Mouse (Mus musculus): ENCODE measurements around the gene Sbk2.

Gene Sbk2

DNA sequence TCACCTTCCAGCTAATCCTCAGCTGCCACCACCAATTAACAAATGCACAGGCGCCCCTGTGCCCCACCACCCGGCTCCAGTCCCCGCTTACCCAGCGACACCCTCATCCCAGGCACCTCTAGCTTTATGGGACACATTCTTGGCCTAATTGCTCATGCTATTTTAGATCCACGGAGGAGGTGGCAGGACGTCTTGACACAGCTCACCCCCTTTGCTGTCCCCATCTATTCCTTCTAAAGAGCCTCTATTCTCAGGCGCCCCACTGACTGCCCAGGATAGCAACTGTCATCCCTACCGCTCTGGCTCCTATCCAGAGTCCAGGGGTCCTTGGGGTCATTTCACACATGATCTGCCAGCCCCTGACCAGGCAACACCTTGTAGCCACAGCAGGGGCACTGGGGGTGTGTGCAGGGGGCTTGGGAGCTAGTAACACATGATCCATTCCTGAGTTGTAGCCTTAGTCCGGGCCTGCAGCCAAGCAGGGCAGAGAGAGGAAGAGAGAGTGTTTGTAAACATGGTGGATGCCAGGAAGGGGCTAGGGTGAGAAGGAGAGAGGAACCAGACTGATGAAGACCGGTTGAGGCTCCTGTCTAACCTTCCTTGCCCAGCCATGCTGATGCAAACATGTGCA is 10.3 kb downstream of the Sbk2 start:
- peak in 1 of 2 experiments; percentile 33 for DNase-seq (ENCODE audit: low spot score in 2 of 2)

DNA sequence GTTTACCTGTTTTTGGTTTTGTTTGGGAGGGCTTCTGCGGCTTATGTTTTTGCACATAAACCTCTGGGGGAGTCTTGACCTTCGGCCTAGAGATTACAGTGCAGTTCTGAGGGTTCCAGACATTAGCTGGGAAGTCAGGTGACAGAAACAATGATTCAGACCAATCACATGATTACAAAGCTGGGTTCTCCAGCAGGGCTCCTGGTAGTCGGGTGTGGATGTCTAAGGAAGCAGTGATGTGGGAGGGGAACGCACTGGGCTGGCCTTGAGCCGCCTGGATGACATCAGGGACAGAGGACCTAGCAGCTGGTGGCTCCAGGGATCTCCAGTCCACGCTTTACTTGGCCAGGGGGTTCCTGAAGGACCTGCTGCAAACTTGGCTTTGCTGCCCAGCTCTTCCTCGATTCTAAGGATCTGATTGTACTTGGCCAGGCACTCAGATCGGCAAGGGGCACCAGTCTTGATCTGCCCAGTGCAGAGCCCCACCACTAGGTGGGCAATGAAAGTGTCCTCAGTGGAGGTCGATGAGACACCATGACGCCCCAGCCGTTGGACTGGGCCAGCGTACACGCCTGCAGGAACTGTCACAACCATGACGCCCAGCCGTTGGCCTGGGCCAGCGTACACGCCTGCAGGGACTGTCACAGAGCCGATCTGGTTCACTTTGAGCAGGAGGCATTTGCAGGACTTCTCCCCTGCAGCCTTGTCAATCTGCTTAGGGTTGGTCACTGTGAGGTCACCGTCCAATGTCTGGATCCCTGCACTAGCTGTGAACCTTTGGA is 13.5 kb downstream of the Sbk2 start:
- DNase-seq (ENCODE audit: low spot score in 2 of 2), result peak; percentile 61 to 69

DNA sequence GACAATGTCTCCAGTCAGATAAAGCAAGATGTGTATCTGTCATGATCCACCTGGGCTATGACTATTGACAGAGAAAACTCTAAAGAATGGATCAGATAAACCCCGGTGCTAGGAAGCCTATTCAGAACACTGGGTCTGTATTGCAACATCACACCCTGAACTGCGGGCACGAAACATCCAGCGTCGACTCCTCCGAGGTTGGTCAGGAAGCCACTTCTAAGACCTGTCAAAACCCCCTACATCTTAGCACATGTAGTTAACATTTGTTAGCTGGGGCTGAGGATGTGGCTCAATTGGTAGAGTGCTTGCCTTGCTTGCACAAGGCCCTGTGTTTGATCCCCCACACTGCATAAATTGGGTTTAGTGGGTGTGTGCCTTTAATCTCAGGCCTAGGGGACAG is 15.8 kb downstream of the Sbk2 start:
- DNase-seq (ENCODE audit: low spot score in 2 of 2), result no peak

DNA sequence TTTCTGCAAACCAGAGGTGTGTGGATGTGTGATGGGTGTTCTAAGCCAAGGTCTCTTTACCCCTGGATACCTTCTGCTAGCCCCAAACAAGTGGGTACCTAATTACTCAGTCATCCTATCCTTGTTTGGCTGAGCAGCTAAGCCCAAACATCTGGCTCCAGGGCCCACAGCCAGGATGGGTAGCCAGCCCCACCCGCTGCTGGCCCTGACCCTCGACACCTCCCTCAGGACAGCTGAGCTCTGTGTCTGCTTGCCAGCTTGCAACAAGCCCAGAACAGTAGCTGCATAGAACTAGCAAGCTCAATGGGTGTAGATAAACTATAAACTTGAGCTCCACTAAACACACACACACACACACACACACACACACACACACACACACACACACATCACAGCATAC is 16.4 kb downstream of the Sbk2 start:
- peak; percentile 53 to 80 for DNase-seq (ENCODE audit: low spot score in 2 of 2)

DNA sequence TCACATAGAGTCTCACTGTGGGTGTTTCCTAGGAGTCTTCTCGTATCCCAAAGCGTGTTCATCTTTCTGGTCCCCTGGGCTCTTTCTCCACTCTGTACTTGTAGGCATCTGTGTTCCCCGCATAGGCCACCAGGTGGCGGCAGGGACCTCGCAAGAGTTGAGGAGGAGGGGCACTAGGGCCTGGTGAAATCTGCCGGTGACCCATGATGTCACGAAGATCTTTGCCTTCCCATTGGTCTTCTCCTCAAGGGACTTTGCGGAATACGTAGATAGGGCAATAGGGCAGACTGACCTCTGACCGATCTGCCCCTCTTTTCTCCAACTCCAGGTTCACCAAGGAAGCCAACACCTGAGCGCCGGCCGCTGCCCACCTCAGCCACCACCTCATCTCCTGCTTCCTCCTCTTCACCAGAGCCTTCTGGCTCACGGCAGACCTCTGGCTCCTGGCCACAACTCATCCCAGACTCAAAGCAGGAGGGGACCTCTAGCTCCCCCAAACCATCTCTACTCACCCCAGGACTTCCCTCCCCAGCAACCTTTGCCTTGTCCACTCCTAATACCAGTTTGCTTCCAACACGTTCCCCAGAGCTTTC is 20.9 kb downstream of the Sbk2 start:
- DNase-seq (ENCODE audit: low spot score in 2 of 2), result peak; percentile 91 to 94

DNA sequence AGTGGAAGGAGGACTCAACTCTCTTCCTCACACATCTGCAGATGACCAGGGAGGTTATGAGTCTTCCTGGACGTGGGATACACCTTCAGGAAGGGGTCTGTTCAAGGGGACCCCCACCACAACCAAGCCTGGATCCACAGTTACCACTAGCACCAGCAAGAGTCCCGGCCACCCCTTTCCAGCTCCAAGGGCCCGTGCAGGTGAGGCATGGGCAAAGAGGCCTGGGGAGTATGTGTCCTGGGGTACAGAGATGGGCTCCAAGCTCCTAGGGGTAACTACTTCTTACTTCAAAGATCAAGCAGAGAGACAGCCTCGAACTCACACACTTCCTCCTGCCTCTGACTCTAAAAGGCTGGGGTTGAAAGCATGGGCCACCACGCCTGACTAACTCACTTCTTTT is 21.5 kb downstream of the Sbk2 start:
- DNase-seq (ENCODE audit: low spot score in 2 of 2), result no peak

DNA sequence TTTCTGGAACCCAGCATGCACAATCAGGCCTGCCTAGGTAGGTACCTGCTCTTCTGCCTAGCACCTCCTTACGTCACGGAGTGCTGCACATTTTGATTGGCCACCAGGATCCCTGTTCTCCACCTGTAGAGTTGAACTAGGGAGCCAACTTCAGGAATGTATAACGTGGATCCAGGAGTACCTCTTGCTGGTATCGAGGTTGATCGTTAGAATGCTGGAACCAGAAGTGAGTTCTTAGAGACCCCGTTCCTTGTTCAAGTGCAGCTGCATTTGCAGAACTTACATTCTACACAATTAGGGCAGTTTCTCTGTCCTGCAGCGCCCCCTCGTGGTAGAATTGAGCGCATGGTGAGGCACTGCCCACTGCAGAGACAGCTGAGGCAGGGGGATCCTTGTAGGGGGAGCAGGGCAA is 24.1 kb downstream of the Sbk2 start:
- DNase-seq (ENCODE audit: low spot score in 2 of 2), result peak; percentile 66 to 81

DNA sequence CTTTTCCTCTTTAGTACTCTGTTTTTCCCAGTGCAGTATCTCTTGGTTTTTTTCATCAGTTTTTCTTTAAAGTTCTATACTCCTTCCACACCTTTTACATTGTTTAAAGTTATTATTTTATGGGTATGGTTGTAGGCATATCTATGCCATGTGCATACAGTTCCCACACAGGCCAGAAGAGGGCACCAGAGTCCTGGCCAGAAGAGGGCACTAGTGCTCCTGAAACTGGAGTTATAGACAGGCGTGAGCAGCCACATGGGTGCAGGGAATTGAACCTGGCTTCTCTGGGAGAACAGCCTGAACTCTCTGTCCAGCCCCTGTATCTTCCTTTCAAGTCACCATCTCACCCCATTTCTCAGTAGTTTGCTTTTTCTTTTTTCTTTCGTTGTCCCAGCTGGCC is 25.8 kb downstream of the Sbk2 start:
- peak in 1 of 2 experiments; percentile 67 for DNase-seq (ENCODE audit: low spot score in 2 of 2)

DNA sequence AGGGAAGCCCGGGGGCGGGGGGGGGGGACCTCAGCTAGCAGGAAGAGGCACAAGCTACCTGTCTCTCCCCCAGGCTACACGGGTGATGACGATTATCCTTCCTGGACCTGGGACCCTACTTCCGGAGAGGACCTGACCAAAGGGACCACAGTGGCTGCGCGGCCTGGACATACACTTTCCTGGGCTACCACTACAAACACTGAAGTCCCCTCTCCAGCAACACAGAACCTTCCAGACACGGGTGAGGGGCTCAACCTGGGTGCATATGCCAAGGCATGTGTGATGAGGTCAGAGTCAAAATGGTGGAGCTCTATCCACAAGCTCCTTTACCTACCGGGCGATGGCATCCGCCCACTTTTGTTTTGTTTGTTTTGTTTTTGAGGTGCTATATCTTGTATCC is 26.8 kb downstream of the Sbk2 start:
- DNase-seq (ENCODE audit: low spot score in 2 of 2), result no peak

DNA sequence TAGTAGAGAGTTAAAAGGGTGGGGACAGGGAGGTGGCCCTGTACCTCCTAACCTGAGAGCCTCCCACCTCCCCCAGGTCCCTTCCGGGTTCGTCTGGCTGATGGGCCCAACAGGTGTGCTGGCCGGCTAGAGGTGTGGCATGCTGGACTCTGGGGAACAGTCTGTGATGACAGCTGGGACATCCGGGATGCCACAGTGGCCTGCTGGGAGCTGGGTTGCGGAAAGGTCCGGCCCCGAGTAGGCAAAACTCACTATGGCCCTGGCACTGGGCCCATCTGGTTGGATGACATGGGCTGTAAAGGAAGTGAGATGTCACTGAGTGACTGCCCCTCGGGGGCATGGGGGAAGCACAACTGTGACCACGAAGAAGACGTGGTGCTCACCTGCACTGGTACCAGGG is 27.4 kb downstream of the Sbk2 start:
- DNase-seq (ENCODE audit: low spot score in 2 of 2), result no peak

DNA sequence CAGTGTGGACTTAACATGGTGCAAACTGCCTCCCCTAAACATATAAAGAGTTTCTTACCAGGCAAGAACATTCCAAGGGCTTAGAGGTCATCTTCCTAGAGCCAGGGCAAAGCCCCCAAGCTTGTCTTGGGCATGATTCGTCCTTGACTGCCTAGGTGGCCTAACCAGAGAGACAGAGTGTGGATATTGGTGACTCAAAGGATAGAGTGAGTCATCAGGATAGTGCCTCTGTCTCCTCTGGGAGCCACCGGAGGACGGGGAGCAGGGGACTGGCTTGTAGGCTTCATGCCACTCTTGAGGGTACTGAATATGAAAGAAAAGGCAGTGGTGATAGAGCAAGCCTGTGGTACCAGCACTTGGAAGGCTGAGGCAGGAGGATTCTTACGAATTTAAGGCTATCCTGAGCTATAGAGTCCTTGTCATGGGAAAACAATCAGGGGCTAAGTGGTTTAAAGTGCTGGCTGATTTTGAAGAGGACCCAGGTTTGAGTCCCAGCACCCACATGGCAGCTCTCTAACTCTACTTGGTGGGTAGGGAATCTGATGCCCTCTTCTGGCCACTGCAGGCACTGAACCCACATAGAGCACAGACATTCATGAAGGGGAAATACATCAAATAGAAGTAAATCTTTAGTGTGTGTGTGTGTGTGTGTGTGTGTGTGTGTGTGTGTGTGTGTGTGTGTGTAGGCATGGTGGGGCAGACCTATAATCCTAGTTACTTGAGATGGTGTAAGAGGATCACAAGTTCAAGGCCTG is 29.9 kb downstream of the Sbk2 start:
- no peak for DNase-seq (ENCODE audit: low spot score in 2 of 2)

DNA sequence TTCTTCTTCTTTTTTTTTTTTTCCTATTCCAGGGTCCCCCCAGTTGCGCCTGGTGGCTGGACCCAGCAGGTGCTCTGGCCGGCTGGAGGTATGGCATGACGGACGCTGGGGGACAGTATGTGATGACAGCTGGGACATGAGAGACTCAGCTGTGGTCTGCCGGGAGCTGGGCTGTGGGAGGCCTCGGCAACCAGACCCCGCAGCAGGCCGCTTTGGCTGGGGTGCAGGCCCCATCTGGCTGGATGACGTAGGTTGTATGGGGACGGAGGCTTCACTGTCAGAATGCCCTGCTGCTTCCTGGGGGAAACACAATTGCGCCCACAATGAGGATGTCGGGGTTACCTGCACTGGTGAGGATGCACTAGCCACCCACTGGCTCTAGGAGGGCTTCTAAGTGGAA is 31.1 kb downstream of the Sbk2 start:
- DNase-seq (ENCODE audit: low spot score in 2 of 2), result no peak

DNA sequence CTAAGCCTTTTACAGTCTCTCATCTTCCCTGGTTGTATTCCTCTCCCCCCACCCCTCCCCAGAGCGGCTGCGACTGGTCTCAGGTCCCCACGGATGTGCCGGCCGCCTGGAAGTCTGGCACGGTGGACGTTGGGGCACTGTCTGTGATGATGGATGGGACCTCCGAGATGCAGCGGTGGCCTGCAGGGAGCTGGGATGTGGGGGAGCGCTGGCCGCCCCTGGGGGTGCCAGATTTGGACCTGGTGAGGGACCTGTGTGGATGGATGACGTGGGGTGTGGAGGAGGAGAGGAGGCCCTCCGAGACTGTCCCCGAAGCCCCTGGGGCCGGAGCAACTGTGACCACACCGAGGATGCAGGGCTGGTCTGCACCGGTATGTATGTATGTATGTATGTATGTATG is 35.9 kb downstream of the Sbk2 start:
- DNase-seq (ENCODE audit: low spot score in 2 of 2), result no peak

DNA sequence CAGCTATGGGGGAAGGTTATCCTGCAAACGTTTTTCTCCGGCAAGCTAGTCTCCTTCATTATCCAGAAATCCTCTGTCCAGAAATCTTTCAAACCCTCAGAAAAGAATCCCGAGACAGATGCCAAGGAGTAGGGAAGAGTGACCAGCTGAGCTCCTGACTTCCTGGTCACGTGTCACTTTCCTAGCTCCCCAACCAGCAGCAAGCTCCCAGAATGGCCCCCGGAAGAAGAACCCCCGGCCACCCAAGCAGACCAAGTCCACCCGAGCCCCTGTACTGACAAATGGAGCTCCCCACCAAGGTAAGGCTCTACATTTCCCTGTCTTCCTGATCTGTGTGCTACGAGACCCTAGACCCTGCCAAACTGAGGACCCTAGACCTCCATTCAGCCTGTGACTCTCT is 36.5 kb downstream of the Sbk2 start:
- no peak for DNase-seq (ENCODE audit: low spot score in 2 of 2)

DNA sequence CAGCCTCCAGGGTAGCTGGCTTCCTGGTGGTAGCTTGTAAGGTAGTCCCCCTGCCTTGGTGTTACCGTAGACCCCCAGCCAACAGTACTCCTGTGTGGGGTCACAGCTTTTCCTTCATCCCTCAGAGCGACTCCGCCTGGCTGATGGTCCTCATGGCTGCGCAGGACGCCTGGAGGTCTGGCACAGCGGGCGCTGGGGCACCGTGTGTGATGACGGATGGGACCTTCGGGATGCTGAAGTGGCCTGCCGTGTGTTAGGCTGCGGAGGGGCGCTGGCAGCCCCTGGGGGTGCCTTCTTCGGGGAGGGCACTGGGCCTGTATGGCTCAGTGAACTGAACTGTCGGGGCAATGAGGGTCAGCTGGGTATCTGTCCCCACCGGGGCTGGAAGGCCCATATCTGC is 37.4 kb downstream of the Sbk2 start:
- DNase-seq (ENCODE audit: low spot score in 2 of 2), result no peak

DNA sequence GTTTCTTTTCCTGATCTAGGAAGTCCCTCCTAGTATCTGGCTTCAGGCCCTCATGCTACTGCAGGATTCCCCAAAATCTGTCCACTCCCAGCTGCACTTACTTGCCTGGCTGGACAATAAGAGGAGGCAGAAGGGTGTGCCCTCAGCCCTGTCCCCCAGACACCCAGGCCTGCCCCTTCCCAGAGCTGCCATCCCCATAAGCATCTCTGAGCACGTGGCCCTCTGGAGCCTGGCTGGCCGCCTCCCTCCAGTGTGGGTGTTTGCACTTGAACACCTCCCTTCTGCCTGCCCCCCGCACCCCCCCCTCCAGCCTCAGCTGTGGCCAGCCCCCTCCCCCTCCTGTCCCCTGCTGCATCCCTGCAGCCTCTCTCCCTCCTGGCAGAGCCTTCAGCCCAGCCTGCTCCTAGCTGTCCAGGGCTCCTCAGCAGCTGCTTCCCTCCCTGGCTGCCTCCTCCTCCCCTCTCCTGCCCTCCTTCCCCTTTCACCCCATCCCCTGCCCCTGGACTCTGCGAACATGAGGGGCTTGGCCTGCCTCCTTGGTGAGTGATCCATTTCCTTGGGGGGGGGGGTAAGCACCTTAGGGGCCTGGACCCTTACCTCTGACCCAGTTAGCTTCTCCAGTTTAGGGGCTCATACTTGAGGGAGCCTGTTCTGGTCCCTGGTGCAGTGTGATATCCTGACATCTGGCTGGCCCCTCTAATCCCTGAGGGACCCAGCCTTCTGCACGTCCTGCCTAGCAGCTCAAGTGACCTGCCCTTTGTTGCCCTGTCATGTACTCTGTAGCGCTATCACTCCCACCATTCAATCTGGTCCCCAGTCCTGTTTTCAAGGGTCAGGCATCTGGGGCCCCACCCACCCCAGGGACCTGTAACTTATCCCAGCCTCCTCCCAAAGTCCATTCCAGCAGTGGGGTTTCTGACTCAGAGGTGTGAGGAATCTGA is 38.5 kb downstream of the Sbk2 start, which contains the start of gene Ssc5d:
TSS of gene Ssc5d (plus strand) at position 345 of the 941 bp plus-strand sequence.
- peak; percentile 66 to 67 for DNase-seq (ENCODE audit: low spot score in 2 of 2)

DNA sequence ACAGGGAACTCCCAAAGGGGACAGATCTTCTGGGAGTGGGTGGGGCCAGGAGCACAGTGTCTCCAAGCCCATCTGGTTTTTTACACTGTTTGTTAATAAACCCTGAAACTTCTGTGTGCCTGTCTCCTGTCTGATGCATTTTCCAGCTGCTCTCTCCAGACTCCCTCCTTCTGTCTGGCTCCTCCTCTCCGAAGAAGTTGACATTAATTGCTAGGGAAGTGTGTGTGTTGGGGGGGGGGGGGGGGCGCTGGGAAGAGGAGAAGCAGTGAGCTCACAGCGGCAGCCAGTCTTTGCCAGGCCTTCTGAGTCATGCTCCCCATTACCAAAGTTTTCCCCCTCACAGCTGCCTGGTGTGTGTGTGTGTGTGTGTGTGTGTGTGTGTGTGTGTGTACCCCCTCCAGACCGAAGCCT is 39.3 kb downstream of the Sbk2 start:
- DNase-seq (ENCODE audit: low spot score in 2 of 2), result peak; percentile 78 to 81

DNA sequence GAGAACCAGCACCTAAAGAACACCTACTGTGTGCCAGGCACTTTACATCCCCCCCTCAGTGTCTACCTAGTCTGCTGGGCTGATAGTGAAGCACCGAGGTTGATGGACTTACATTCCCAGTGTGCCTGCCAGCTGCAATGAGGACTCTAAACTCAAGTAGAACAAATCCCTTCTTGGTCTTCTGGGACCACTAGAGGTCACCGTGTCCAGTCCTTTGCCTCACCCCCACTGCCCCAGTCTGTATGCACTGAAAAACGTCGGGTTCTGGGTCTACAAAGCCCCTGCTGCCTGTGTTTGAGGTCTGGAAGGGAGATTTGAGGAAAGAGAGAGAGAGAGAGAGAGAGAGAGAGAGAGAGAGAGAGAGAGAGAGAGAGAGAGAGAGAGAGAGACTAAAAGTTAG is 39.7 kb downstream of the Sbk2 start:
- DNase-seq (ENCODE audit: low spot score in 2 of 2), result no peak

DNA sequence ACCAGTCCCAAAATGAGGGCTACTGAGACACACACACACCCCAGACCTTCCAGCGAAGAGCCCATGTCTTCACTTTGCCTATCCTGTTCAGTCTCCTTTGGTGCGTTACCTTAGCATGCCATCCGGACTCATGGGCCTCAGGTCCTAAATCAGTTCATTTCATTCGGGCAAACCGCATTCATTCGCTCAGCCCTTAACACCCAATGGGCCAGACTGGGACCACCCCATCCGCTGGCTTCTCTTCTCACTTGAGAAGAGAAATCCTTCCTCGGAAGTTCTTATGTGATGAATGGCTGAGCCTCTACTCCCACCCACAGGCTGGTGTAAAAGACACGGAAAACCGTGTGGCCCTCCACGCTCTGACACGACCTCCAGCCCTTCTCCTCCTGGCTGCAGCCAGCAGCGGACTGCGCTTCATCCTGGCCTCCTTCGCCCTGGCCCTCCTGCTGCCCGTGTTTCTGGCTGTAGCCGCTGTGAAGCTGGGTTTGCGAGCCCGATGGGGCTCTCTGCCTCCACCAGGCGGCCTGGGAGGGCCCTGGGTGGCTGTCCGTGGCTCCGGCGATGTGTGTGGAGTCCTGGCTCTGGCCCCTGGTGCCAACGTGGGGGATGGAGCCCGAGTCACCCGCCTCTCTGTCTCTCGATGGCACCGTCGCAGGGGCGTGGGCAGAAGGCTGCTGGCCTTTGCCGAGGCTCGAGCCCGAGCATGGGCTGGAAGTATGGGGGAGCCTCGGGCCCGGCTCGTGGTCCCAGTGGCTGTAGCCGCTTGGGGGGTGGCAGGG is 40.4 kb downstream of the Sbk2 start:
- DNase-seq (ENCODE audit: low spot score in 2 of 2), result peak in 1 of 2 experiments; percentile 49

DNA sequence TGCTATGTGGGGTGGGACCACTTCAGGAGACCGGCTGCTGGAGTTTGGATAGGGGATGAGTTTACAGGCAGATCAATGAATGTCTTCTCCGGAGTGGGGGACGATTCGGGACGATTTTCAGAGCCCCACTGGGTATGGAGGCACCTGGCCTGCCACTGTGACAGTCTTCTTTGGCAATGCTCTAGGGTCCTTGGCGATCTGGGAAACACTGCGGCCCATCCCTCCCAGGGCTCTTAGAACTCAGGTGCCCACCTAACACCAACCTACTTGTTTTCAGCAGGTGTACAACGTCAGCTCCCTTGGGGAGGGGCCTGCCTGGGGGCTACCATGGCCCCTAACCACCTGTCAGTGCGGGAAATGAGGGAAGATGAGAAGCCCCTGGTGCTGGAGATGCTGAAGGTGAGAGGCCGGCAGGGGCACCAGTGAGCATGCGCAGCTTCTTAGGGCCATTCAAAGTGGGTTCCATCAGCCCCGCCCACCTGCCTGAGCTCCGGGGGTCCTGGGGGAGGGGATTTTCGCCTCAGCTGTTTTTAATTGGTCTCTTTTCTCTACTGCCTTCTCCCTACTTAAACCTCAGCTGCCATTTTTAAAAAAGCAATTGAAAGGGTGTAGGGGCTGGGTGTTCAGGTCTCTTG is 41.2 kb downstream of the Sbk2 start:
- DNase-seq (ENCODE audit: low spot score in 2 of 2), result no peak

All from heart, adult 9 months (tissue).